Mouse (Mus musculus) myocyte (in vitro differentiated cells): ENCODE measurements around the gene 9230112D13Rik. TPM values are rescaled to one million over a fixed set of nuclear protein-coding genes. Genes with fewer than 3 reads are reported as not detected.

Experiments
- H3K27me3 ChIP-seq: one replicate; pipeline ENCODE4 v1.6.1; 2011; ENCODE audit not compliant: control insufficient read depth, insufficient read depth, insufficient read length
- H3K36me3 ChIP-seq: one replicate; pipeline ENCODE4 v1.6.1; 2011; ENCODE audit not compliant: control insufficient read depth, insufficient read depth
- H3K4me2 ChIP-seq: one replicate; pipeline ENCODE4 v1.6.1; 2011; ENCODE audit warnings: low read depth, control low read depth
- H3K4me3 ChIP-seq: one replicate; pipeline ENCODE4 v1.5.1; 2011; ENCODE audit warnings: mild to moderate bottlenecking, control low read depth, moderate library complexity
- H3K79me2 ChIP-seq: one replicate; pipeline ENCODE4 v1.6.1; 2011; ENCODE audit not compliant: control insufficient read depth, insufficient read depth
- H3ac ChIP-seq: one replicate; pipeline ENCODE4 v1.6.1; 2011; ENCODE audit not compliant: control insufficient read depth, insufficient read length
- CEBPB ChIP-seq: IDR thresholded peaks from 2 replicates; pipeline ENCODE4 v1.6.1; 2011; ENCODE audit warnings: mild to moderate bottlenecking, moderate library complexity; ENCODE audit not compliant: poor library complexity, insufficient read depth, severe bottlenecking
- E2F4 ChIP-seq: IDR thresholded peaks from one replicate; pipeline ENCODE4 v1.6.1; 2011; ENCODE audit warnings: mild to moderate bottlenecking, control low read depth, moderate library complexity; ENCODE audit not compliant: insufficient read depth
- MAX ChIP-seq: IDR thresholded peaks from one replicate; pipeline ENCODE4 v1.6.1; 2011; ENCODE audit warnings: low read depth, mild to moderate bottlenecking, control low read depth
- MYOD1 ChIP-seq, 3 experiments: IDR thresholded peaks; one replicate each; pipeline ENCODE4 v1.6.1; 2011; ENCODE audit warnings: control low read depth in 2 of 3, low read depth in 2 of 3, mild to moderate bottlenecking in 2 of 3, moderate library complexity in 1 of 3; ENCODE audit not compliant: insufficient read length in 2 of 3, control insufficient read depth in 1 of 3
- MYOG ChIP-seq, 3 experiments: IDR thresholded peaks; one replicate each; pipeline ENCODE4 v1.6.1; 2011; ENCODE audit warnings: control low read depth in 2 of 3, low read depth in 2 of 3, mild to moderate bottlenecking in 2 of 3; ENCODE audit not compliant: insufficient read length in 2 of 3, control insufficient read depth in 1 of 3, insufficient read depth in 1 of 3
- POLR2A ChIP-seq: IDR thresholded peaks from one replicate; pipeline ENCODE4 v1.6.1; 2011; ENCODE audit warnings: low read depth, mild to moderate bottlenecking, control low read depth, moderate library complexity; ENCODE audit not compliant: insufficient read length
- POLR2AphosphoS2 ChIP-seq: IDR thresholded peaks from one replicate; pipeline ENCODE4 v1.6.1; 2011; ENCODE audit warnings: low read depth, control low read depth; ENCODE audit not compliant: insufficient read length
- REST ChIP-seq: IDR thresholded peaks from one replicate; pipeline ENCODE4 v1.6.1; 2011; ENCODE audit warnings: mild to moderate bottlenecking, control low read depth, moderate library complexity; ENCODE audit not compliant: insufficient read depth, insufficient read length
- SRF ChIP-seq: IDR thresholded peaks from one replicate; pipeline ENCODE4 v1.6.1; 2011; ENCODE audit warnings: low read depth; ENCODE audit not compliant: control insufficient read depth, insufficient read length
- TCF12 ChIP-seq: IDR thresholded peaks from one replicate; pipeline ENCODE4 v1.6.1; 2011; ENCODE audit warnings: mild to moderate bottlenecking, control low read depth; ENCODE audit not compliant: poor library complexity, insufficient read depth, severe bottlenecking
- TCF3 ChIP-seq: IDR thresholded peaks from one replicate; pipeline ENCODE4 v1.6.1; 2011; ENCODE audit warnings: low read depth, control low read depth; ENCODE audit not compliant: insufficient read length
- USF1 ChIP-seq: IDR thresholded peaks from one replicate; pipeline ENCODE4 v1.6.1; 2011; ENCODE audit warnings: low read depth, mild to moderate bottlenecking, control low read depth, moderate library complexity
- polyA plus RNA-seq: library from polyadenylated mRNA; unstranded; fragments of >200 nt; fragmentation: generic; extraction: Trizol; gene quantifications from one replicate; pipeline ENCODE4 v1.2.1, GENCODE M21; 2012; ENCODE audit warnings: missing spikeins

The 9230112D13Rik gene
- polyA plus RNA-seq, 1 experiment: not detected

GRCm38 (mm10) chr14:34535883-34536282 lies 13.3 kb upstream of the 9230112D13Rik start:
- Histone ChIP-seq H3ac (no peak overlapping the region), H3K4me2 (no peak overlapping the region), H3K36me3 (peaks cover 35% of the 10 kb centered on the region), H3K27me3 (no peaks in the 10 kb centered on the region), H3K4me3 (no peak overlapping the region), H3K79me2 (no peaks in the 10 kb centered on the region)
- TF ChIP-seq SRF: no peak
- no peak for TF ChIP-seq REST
- no peak for TF ChIP-seq E2F4
- no peak for TF ChIP-seq TCF3
- no peak for TF ChIP-seq MYOD1 (IDR thresholded peaks at IDR 0.05; ENCODE audit: control insufficient read depth in 1 of 3, insufficient read length in 2 of 3, low read depth in 2 of 3)
- TF ChIP-seq MAX: no peak
- TF ChIP-seq POLR2AphosphoS2: no peak
- TF ChIP-seq CEBPB: no peak
- TF ChIP-seq POLR2A: no peak
- TF ChIP-seq TCF12: no peak
- TF ChIP-seq USF1: no peak
- no peak for TF ChIP-seq MYOG (IDR thresholded peaks at IDR 0.05; ENCODE audit: control insufficient read depth in 1 of 3, insufficient read depth in 1 of 3, insufficient read length in 2 of 3, low read depth in 2 of 3)

GRCm38 (mm10) chr14:34533537-34533936 lies 10.9 kb upstream of the 9230112D13Rik start:
- Histone ChIP-seq H3K4me2 (no peak overlapping the region), H3K27me3 (no peaks in the 10 kb centered on the region), H3K36me3 (peaks cover 24% of the 10 kb centered on the region), H3K79me2 (no peaks in the 10 kb centered on the region), H3K4me3 (no peak overlapping the region), H3ac (no peak overlapping the region)
- no peak for TF ChIP-seq SRF
- no peak for TF ChIP-seq REST
- TF ChIP-seq CEBPB: no peak
- no peak for TF ChIP-seq TCF12
- TF ChIP-seq E2F4: no peak
- TF ChIP-seq POLR2A: no peak
- TF ChIP-seq MAX: no peak
- TF ChIP-seq TCF3: no peak
- no peak for TF ChIP-seq MYOG (IDR thresholded peaks at IDR 0.05; ENCODE audit: control insufficient read depth in 1 of 3, insufficient read depth in 1 of 3, insufficient read length in 2 of 3, low read depth in 2 of 3)
- no peak for TF ChIP-seq MYOD1 (IDR thresholded peaks at IDR 0.05; ENCODE audit: control insufficient read depth in 1 of 3, insufficient read length in 2 of 3, low read depth in 2 of 3)
- no peak for TF ChIP-seq USF1
- TF ChIP-seq POLR2AphosphoS2: no peak

- no peak overlapping the region for H3K4me2 ChIP-seq
- H3ac ChIP-seq: no peak overlapping the region
- peaks cover 24% of the 10 kb centered on the region for H3K36me3 ChIP-seq
- H3K4me3 ChIP-seq: no peak overlapping the region
- H3K27me3 ChIP-seq: no peaks in the 10 kb centered on the region
- H3K79me2 ChIP-seq: no peaks in the 10 kb centered on the region
- TF ChIP-seq POLR2AphosphoS2 (no peak), MAX (no peak), MYOG (IDR thresholded peaks at IDR 0.05; ENCODE audit: control insufficient read depth in 1 of 3, insufficient read depth in 1 of 3, insufficient read length in 2 of 3, low read depth in 2 of 3) (no peak), MYOD1 (IDR thresholded peaks at IDR 0.05; ENCODE audit: control insufficient read depth in 1 of 3, insufficient read length in 2 of 3, low read depth in 2 of 3) (no peak), USF1 (no peak), TCF3 (no peak), REST (no peak), SRF (no peak), TCF12 (no peak), POLR2A (no peak), E2F4 (no peak), CEBPB (no peak)
These were observed 9.9 kb upstream of the 9230112D13Rik start for GRCm38 (mm10) chr14:34532536-34532935.

GRCm38 (mm10) chr14:34528804-34529203 lies 6.2 kb upstream of the 9230112D13Rik start:
- Histone ChIP-seq H3K79me2 (no peaks in the 10 kb centered on the region), H3K36me3 (peaks cover 11% of the 10 kb centered on the region), H3K27me3 (no peaks in the 10 kb centered on the region), H3K4me3 (no peak overlapping the region), H3ac (no peak overlapping the region), H3K4me2 (no peak overlapping the region)
- TF ChIP-seq MYOD1 (IDR thresholded peaks at IDR 0.05; ENCODE audit: control insufficient read depth in 1 of 3, insufficient read length in 2 of 3, low read depth in 2 of 3) (no peak), TCF12 (no peak), E2F4 (no peak), POLR2AphosphoS2 (no peak), TCF3 (no peak), POLR2A (no peak), MYOG (IDR thresholded peaks at IDR 0.05; ENCODE audit: control insufficient read depth in 1 of 3, insufficient read depth in 1 of 3, insufficient read length in 2 of 3, low read depth in 2 of 3) (no peak), REST (no peak), MAX (no peak), CEBPB (no peak), SRF (no peak)

- no peaks in the 10 kb centered on the region for H3K27me3 ChIP-seq
These were observed 4.5 kb downstream of the 9230112D13Rik start for GRCm38 (mm10) chr14:34517959-34518544.

More at GRCm38 (mm10) chr14:34517959-34518544, 4.5 kb downstream of the 9230112D13Rik start:
- H3K4me3 ChIP-seq: no peak overlapping the region
- TF ChIP-seq E2F4: no peak
- TF ChIP-seq TCF12: no peak
- no peak for TF ChIP-seq REST
- TF ChIP-seq MAX: no peak
- TF ChIP-seq POLR2A: no peak
- no peak for TF ChIP-seq TCF3
- no peak for TF ChIP-seq USF1
- no peak overlapping the region for H3K4me2 ChIP-seq
- H3K36me3 ChIP-seq: no peaks in the 10 kb centered on the region
- H3ac ChIP-seq: no peak overlapping the region
- no peaks in the 10 kb centered on the region for H3K79me2 ChIP-seq
